Mouse (Mus musculus) spleen, postnatal 14 days (tissue): ENCODE data around the gene Nwd1.

Experiments used
- DNase-seq, 2 experiments: peaks; one replicate each; pipeline ENCODE4 v3.0.0; 2021 to 2022; ENCODE audit warnings: low spot score in 2 of 2

Gene Nwd1

DNA sequence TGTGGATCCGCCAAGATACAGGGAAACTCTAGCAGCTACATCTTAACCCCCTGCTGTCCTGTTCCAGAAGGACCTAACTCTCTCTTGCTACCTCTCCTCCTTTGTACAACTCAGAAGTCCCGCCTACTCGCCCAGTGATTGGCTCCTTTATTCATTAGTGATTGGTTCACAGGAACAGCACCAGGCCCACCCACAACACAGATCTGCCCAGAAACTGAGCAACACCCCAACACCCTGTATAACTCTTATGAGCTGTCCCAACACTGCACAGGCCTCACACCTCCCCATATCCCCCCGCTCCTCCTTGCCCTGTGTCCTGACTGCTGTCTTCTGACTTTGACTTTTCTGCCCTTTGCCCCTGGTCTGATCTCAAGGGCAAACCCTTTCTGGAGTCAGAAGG lies 119.2 kb downstream of the Nwd1 start:
- DNase-seq = no peak

DNA sequence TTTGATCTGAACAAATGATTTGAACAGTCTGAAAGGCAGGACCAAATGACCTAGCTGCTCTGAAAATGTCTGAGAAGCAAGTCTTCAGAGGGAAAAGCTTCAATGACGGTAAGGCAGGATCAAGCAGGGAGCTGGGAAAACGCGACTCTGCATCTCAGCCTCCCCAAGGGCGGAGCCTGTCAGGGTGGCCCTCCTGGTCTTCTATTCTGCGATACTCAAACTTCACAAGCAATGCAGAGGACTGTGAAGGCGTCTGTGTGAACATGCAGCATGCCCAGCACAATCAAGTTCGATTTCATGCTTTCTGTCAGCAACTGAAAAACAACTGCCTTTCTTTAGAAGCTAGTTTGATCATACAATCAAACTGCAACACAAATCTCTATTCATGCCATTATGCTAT lies 120.3 kb downstream of the Nwd1 start:
- DNase-seq = no peak
